Mouse (Mus musculus) 3T3-L1 (cell line): Measurements from ENCODE around the gene Drp2.

Source experiments
- DNase-seq: peaks from one replicate; pipeline ENCODE4 v3.0.0-alpha.2; 2015; ENCODE audit warnings: low read depth, low spot score

Drp2 gene

DNA sequence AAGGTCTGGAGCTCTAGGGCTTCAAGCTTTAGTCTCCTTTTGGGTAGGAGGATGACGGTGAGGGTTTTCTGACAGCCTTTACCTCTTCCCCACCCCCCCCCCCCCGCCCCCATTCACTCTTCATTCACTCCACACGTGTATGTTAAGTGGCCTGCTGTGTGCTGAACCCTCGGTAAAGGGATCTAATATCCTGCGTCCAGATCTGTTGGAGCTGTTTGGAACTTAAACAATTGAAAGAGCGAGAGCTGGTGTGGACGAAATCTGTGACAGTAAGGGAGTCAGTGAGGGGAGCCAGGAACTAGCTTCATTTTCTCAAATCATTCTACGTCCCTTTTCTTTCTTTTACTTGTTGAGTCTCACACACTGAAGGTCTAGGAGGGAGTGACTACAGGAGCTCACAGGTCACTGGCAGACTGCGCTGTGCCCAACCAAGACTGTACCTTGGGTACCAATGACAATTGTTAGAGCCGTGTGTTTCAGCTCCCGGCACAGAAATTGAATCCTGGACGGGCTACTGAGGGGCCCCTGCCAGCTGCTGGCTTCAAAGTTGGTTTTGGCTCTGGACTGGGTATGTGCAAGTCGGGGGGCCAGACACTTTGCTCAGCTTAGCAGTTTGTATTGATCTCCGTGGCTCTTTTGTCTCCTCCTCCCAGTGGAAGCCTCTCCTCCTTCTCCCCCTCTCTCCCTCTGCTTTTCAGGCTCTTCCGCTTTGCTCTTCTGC, at the start of gene Drp2:
Gene Drp2, plus strand, starts transcription at position 689 of the 721 bp plus-strand sequence.
- DNase-seq: no peak

DNA sequence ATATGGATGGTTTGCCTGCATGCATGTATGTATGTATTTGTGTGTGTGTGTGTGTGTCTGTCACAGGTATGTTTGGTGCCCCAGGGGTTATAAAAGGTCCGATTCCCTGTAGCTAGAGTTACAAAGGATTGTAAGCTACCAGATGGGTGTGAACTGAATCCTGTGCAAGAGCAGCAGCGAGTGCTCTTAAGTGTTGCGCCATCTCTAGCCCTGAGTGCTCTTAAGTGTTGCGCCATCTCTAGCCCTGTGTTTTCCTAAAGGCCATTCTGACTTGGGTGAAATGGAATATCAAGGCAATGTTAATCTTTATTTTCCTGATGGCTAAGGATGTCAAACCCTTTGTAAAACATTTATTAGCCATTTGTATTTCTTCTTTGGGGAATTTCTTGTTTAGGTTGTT, 45.0 kb upstream of the Drp2 start:
- peak; percentile 30 for DNase-seq

DNA sequence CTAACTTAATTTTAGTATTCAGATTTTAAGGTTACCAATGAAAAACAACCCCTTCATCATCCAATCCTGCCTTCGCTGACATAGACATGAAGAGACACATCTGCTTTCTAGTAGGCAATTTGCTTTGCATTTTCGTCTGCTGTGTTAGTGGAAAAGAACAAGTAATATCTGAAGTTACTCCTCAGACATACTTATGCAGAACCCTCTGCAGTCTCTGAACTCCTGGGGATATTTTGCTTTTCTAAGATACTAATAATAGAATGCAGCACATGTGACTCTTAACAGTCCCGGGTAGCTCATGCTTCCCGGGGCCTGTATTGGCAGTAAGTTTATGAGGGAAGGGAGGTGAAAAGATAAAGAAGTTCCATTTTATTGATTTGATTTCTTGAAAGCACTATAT, 42.2 kb upstream of the Drp2 start:
- DNase-seq: no peak

DNA sequence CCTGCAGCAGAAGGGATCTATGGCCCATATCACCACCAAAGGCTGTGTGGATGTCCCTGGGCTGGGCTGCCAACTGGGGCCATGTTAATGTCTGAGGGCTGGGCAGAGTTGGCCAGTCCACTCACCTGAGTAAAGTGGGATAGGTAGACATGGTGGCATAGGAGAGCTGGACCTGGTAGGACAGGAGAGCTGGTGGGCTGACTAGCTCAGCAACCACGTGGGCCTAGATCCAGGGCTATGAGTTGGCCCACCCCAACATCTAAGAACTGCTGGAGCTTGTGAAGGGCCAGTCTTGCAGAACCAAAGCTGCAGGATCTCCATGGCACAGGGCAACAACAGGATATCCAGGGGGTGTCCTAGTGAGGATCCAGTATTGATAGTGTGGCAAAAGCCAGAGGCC, 38.9 kb upstream of the Drp2 start:
- no peak for DNase-seq

DNA sequence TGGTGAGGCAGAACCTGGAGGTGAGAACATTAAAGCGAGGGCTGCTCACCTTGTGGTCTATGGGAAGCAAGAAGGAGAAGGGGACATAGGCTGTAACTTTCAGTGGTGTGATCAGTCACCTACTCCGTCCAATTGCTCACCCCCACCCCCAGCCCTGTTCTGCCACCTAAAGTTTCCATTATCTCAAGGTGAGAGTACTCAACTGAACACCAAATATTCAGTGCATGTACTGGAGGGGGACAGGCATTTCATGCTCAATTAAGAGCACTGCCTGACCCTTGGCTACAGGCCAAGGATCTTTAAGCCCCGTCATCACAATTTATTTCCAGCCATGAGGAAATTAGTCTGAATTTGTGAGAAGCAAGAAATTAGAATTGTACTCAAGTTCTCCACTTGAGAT, 37.8 kb upstream of the Drp2 start:
- DNase-seq: no peak

DNA sequence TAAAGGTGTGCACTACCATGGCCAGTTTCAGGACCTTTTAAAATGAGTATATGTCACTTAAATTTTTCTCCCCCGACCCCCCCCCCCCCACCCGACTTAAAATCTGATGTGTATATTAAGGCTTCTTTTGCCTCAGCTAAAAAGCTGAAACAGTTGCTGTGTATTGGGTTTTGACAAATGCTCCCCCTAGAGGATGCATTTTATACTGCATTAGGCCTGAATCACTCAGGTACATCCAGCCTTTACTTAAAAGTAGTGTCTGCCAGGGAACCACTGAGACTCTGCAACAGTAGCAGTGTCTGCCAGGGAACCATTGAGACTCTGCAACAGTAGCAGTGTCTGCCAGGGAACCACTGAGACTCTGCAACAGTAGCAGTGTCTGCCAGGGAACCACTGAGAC, 33.1 kb upstream of the Drp2 start:
- peak; percentile 53 for DNase-seq

DNA sequence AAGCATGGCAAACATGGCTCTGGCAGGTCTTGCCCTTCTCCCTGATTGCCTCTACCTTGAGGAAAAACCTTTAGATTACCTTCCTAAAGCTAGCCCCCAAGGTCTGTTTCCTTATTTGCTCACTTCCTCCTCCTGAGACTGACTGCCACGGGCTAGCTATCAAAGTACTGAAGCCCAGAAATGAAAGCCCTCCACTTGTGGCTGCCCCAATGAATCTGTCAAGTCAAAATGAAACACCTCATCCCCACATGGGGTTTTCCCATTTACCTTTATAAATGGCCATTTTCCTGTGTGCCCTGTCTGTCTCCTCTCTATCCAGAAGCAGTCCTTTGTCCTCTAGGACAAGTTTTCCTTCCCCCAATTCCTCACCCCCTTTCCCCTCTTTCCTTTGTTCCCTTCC, 30.2 kb upstream of the Drp2 start:
- no peak for DNase-seq

DNA sequence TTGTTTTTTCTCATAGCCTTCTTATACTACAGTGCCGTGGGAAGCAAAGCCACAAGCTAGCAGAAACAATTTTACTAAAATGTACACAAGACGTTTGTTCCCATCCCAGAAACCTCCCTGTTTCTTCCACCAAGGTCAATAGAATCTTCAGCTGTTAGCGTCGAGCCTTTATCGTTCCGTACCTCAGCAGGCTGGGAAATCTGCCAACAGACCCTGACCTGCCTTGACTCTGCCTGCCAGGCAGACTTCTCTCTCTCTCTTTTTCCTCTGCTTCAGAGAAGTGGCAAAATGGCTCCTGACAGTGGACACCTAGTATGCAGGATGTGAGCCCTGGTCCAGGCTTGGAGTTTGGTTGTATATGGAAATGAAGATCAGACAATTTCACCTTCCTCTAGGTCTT, 19.5 kb upstream of the Drp2 start:
- DNase-seq: no peak

DNA sequence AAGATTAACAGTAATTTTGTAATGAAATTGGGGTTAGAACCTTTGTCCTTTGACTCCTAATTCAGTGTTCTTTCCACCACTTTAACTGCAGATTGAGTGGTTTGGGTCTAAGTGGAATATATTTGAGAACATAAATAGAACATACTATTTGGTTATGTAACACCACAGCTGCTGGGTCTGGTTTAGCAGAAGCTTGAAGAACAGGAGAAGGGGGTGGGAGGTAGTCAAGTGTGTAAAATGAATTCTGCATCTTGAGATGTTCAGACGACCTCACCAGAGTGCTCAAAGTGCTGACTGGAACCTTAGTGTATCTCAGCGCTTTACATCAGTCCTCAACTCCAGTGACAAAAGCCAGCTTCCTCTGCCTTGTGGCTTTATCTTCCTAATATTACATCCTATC, 5.4 kb upstream of the Drp2 start:
- no peak for DNase-seq

DNA sequence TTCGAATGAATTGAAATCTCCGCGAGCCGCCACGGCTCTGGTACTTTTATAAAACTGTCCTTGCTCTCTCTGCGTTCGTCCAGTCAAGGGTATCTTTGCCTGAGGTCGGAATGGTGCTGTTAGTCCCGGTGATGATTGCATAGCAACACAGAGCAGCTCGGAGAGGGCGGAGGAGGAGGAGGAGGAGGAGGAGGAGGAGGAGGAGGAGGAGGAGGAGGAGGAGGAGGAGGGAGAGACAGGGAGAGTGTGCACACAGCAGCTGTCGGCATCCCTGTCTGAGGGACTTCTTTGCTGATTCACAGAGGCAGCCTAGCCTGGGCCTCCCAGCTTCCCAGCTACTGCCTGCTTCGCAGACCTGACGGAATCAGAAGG, 219 bp downstream of the Drp2 start:
- DNase-seq: no peak

DNA sequence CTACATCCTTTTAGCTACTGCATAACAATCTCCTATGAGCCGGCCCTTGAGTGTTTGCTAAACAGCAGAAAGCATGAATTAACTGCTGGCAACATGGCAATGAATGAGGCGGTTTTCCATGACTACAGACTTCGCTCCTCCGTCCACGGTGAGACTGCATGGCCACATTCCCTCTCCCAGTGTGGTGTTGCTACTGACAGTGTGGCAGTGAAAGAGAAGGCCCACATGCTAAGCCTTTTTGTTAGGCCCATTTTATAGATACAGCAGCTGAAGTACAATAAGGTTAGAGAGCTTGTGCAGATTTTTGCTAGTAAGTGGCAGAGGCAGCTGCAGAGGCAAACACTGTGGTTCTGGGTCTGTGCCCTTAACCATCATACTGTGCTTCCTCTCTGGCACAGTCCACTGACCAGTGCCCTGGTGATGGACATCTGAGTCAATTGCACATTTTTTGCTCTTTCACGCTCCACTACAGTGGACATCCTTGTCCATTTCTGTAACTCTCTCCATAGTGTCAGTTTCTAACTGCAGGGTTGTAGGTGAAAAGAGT, 5.1 kb downstream of the Drp2 start:
- DNase-seq: no peak

DNA sequence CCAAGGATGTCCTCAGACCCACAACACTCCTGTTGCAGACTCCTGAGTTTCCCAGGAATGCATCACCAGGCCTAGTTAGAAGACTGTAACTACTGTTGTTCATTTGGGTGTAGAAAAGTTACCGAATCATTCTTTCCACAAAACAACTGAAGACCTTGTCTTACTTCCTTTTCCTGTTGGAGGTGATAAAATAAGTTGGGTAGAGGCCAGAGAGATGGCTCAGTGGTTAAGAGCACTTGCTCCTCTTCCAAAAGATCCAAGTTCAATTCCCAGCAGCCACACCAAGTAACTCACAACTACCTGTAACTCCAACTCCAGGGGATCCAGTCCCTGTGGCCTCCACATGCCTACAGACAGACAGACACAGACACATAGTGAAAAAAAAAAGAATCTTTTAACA, 7.7 kb downstream of the Drp2 start:
- DNase-seq: no peak

DNA sequence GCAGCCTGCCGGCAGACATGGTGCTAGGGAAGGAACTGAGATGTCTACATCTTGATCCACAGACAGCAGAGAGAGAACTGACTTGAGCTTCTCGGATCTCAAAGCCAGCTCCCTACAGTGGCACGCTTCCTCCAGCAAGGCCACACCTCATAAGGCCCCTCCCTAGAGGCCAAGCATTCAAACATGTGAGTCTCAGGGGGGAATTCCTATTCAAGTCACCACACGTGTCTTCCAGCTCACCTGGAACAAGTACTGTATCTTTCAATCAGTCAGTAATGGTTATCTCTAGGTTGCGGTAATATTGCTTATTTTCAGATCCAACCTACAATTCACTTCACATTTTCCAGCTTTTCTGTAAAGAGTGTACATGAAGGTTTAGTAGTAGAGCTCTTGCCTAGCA, 15.7 kb downstream of the Drp2 start:
- DNase-seq: no peak

DNA sequence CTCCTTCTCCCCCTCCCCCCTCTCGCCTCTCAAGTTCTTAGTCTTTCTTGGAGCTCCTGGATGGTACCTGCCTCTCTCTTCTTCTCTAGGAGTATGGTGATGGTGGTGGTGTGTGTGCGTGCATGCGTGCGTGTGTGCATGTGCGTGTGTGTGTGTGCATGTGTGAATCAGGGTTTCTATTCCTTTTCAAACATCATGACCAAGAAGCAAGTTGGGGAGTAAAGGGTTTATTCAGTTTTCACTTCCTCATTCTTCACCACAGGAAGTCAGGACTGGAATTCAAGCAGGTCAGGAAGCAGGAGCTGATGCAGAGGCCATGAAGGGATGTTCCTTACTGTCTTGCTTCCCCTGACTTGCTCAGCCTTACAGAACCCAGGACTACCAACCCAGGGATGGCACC, 19.9 kb downstream of the Drp2 start:
- no peak for DNase-seq

DNA sequence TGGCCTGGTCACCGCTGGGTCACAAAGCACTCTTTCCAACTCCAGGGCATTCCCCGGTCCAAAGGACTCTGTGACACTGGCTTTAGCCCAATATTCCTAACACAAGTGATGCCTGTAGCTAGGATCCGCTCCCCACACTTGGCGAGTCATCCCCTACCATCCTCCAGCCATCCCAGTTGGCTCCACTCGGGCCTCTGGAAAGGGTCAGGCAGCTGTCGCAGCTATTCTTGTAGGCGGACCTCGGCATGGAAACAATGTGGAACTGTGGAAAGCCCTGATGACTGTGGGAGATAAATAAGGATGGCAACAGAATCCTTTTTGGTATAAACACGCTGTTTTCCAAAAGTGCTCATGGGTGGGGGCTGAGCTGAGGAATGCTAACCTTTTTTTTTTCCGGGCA, 21.4 kb downstream of the Drp2 start:
- DNase-seq: no peak

DNA sequence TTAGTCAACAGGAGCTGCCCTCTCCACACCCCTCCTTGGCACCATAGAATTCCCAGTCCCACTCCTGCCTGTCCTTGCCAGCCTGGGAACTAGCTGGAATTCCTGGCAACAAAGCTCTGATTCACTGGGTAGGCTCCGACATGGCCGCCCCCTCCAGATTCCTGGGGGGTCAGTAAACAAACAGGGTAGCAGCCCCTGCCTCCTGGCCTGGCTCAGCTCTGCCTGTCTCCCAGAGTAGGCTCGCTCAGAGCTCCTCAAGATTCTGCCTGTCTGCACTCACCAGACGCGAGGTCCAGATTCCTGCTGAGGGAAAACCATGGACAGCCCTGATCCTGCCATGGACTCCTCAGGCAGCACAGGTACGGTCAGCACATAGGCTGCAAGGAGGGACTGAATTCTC, 22.5 kb downstream of the Drp2 start:
- no peak for DNase-seq

DNA sequence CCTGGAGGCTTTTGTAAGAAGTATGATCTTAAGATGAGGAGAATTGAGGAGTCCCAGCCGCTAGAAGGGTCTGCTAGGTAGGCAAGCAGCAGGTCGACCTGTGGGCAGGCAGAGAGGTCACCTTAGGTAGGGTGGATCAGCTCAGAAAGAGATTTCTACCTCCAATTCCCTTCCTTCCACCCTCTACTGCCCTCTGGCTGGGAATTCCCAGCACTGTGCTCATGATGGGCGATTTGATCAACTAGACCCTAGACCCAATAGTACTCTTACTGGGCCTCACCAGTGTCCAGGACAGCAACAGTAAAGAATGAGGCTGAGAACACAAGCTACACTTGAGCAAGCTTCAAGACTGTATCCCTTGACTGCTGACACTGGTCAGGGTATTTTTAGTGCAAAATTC, 23.0 kb downstream of the Drp2 start:
- DNase-seq: no peak

DNA sequence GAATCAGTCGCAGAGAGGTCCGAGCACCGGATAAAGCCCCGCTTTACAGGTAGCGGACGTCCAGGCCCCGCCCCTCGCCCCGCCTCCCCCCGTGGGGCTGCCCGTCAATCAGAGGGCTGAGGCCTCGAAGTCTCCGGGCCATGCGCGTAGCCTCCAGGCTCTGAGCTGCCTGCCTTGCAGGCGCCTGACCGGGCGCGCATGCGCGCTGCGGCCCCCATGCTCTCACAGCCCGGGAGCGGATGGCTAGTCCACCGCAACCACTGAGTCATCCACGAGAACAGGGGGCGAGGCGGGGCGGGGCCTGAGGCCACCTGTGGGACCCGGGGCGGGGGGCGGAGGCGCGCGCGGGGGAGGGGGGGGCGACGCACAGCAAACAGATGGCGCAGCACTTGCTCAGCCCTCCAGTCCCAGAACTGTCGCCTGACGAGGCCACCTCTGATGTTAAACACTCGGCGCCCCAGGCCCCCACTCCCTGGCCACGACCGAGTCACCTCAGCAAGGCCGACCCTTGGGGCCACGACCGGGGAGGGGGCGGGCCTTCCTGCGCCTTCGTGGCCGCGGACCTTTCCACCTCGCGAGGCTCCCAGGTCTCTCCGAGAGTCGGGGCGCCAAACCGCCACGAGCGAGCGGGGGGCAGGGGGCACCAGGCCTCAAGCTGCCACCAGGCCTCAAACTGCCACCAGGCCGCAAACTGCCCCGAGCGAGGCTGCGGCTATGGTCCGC, 70.8 kb downstream of the Drp2 start:
- DNase-seq: no peak

DNA sequence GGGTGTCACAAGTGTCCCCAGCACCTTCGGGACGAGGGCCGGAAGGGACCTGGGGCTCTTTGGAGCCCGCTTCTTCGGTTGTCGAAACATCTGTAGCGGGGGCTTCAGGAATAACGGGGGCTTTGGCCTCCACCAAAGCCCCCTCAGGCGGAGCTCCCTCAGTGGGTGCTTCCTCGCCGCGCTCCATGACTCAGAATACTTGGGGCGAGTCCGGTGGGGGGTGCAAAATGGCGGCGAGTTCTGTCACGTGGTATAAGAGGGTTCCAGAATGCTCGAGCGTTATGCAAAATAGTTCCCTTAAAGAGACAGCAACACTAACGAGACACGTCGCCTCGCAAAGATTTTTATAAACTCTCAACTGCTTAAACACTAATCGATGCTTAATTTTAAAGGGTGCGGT, 71.9 kb downstream of the Drp2 start, which contains the start of gene Taf7l:
Gene Taf7l, minus strand, starts transcription at position 201 of the 400 bp plus-strand sequence.
- no peak for DNase-seq

DNA sequence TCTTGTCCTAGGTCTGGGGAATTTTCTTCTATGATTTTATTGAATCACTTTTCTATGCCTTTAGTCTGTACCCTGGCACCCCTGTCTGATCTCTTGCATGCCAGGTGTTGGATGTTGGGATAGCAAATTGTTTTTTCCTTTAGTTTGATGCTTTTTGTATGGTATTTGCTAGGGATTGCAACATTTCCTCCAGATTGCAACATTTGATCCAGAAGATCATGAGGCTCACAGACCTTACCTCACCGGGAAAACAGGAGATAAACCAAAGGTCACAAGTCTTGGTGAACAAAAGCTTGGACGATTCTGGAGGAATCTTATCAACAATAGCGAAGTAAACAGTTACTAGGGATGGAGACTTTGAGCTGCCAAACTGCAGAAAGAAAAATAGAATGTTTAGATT, 77.4 kb downstream of the Drp2 start:
- peak; percentile 8 for DNase-seq

DNA sequence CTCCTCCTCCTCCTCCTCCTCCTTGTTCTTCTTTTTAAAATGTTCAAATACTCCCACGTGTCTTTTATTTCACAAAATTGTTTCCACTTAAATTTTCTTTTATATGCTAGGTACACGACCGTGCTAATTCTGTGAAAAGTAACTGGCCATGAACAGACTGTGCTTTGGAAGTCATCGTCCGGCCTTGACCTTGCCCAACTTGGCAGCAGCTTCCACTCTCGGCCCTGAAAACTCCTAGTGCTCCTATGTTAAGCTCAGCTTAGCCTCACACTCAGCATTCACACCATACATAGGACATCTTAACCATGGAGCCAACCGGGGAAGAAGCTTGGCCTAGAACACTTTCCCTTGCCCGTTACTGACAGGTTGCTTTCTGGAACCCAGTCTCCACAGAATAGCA, 96.3 kb downstream of the Drp2 start:
- DNase-seq: no peak
